Mouse (Mus musculus): ENCODE measurements around the gene Avpr1b. TPM values are rescaled to one million over a fixed set of nuclear protein-coding genes. Genes with fewer than 3 reads are reported as not detected.

The Avpr1b gene
- polyA plus RNA-seq, 2 experiments = not detected

GRCm38 (mm10) chr1:131616546-131617220, 17.6 kb downstream of the Avpr1b start:
- ATAC-seq (ENCODE audit: low FRiP score, low read depth) = no peak
- WGBS = 68% methylated on average over 5 of the region's 5 CpGs

GRCm38 (mm10) chr1:131618576-131618975, 19.5 kb downstream of the Avpr1b start:
- no peak for ATAC-seq (ENCODE audit: low FRiP score, low read depth)
- no peak for TF ChIP-seq POLR2A (IDR thresholded peaks at IDR 0.05; ENCODE audit: borderline replicate concordance, extremely low read depth, insufficient read depth, insufficient read length)

More at GRCm38 (mm10) chr1:131616546-131617220, 17.6 kb downstream of the Avpr1b start:
- Histone ChIP-seq H3K4me3 (replicated peaks; ENCODE audit: low read length) (no peak overlapping the region), H3K9ac (ENCODE audit: low read depth, low read length, severe bottlenecking) (no peak overlapping the region), H3K4me2 (replicated peaks; ENCODE audit: low read depth, low read length, severe bottlenecking) (no peak overlapping the region), H3K27me3 (ENCODE audit: control insufficient read depth, insufficient read depth, low read length) (no peaks in the 10 kb centered on the region), H3K9me3 (ENCODE audit: control insufficient read depth, low read length) (no peaks in the 10 kb centered on the region), H3K27ac (replicated peaks; ENCODE audit: low read depth, low read length) (no peak overlapping the region), H3K4me1 (ENCODE audit: control insufficient read depth, insufficient read depth, low read length) (no peaks in the 10 kb centered on the region), H3K36me3 (ENCODE audit: control insufficient read depth, insufficient read depth, low read length) (no peaks in the 10 kb centered on the region)
- no peak for DNase-seq (ENCODE audit: low spot score)
- no peak for TF ChIP-seq POLR2A (IDR thresholded peaks at IDR 0.05; ENCODE audit: borderline replicate concordance, extremely low read depth, insufficient read depth, insufficient read length)

GRCm38 (mm10) chr1:131619348-131619747, 20.3 kb downstream of the Avpr1b start:
- H3K9me3 ChIP-seq (ENCODE audit: control insufficient read depth, low read length) = no peaks in the 10 kb centered on the region
- no peaks in the 10 kb centered on the region for H3K27me3 ChIP-seq (ENCODE audit: control insufficient read depth, insufficient read depth, low read length)
- H3K4me3 ChIP-seq (replicated peaks; ENCODE audit: low read length) = no peak overlapping the region
- 86% methylated on average over 7 of the region's 7 CpGs for WGBS
- TF ChIP-seq POLR2A (IDR thresholded peaks at IDR 0.05; ENCODE audit: borderline replicate concordance, extremely low read depth, insufficient read depth, insufficient read length) = no peak
- DNase-seq (ENCODE audit: low spot score) = no peak
- no peak overlapping the region for H3K4me2 ChIP-seq (replicated peaks; ENCODE audit: low read depth, low read length, severe bottlenecking)
- no peaks in the 10 kb centered on the region for H3K36me3 ChIP-seq (ENCODE audit: control insufficient read depth, insufficient read depth, low read length)
- no peaks in the 10 kb centered on the region for H3K4me1 ChIP-seq (ENCODE audit: control insufficient read depth, insufficient read depth, low read length)
- ATAC-seq (ENCODE audit: low FRiP score, low read depth) = no peak
- H3K27ac ChIP-seq (replicated peaks; ENCODE audit: low read depth, low read length) = no peak overlapping the region
- H3K9ac ChIP-seq (ENCODE audit: low read depth, low read length, severe bottlenecking) = no peak overlapping the region

More at GRCm38 (mm10) chr1:131618576-131618975, 19.5 kb downstream of the Avpr1b start:
- Histone ChIP-seq H3K4me3 (replicated peaks; ENCODE audit: low read length) (no peak overlapping the region), H3K36me3 (ENCODE audit: control insufficient read depth, insufficient read depth, low read length) (no peaks in the 10 kb centered on the region), H3K4me2 (replicated peaks; ENCODE audit: low read depth, low read length, severe bottlenecking) (no peak overlapping the region), H3K27ac (replicated peaks; ENCODE audit: low read depth, low read length) (no peak overlapping the region), H3K27me3 (ENCODE audit: control insufficient read depth, insufficient read depth, low read length) (no peaks in the 10 kb centered on the region), H3K9ac (ENCODE audit: low read depth, low read length, severe bottlenecking) (no peak overlapping the region), H3K9me3 (ENCODE audit: control insufficient read depth, low read length) (no peaks in the 10 kb centered on the region), H3K4me1 (ENCODE audit: control insufficient read depth, insufficient read depth, low read length) (no peaks in the 10 kb centered on the region)
- WGBS = 89% methylated on average over 1 of the region's 1 CpGs
- no peak for DNase-seq (ENCODE audit: low spot score)

GRCm38 (mm10) chr1:131623644-131624043, 24.6 kb downstream of the Avpr1b start:
- H3K4me2 ChIP-seq (replicated peaks; ENCODE audit: low read depth, low read length, severe bottlenecking) = no peak overlapping the region
- H3K9ac ChIP-seq (ENCODE audit: low read depth, low read length, severe bottlenecking) = no peak overlapping the region
- TF ChIP-seq POLR2A (IDR thresholded peaks at IDR 0.05; ENCODE audit: borderline replicate concordance, extremely low read depth, insufficient read depth, insufficient read length) = no peak
- H3K4me3 ChIP-seq (replicated peaks; ENCODE audit: low read length) = no peak overlapping the region
- H3K9me3 ChIP-seq (ENCODE audit: control insufficient read depth, low read length) = no peaks in the 10 kb centered on the region
- no peaks in the 10 kb centered on the region for H3K4me1 ChIP-seq (ENCODE audit: control insufficient read depth, insufficient read depth, low read length)
- no peak for DNase-seq (ENCODE audit: low spot score)
- WGBS = 58% methylated on average over 3 of the region's 3 CpGs
- ATAC-seq (ENCODE audit: low FRiP score, low read depth) = no peak
- no peaks in the 10 kb centered on the region for H3K27me3 ChIP-seq (ENCODE audit: control insufficient read depth, insufficient read depth, low read length)
- H3K36me3 ChIP-seq (ENCODE audit: control insufficient read depth, insufficient read depth, low read length) = no peaks in the 10 kb centered on the region
- H3K27ac ChIP-seq (replicated peaks; ENCODE audit: low read depth, low read length) = no peak overlapping the region

- no peak for TF ChIP-seq POLR2A (IDR thresholded peaks at IDR 0.05; ENCODE audit: borderline replicate concordance, extremely low read depth, insufficient read depth, insufficient read length)
- Histone ChIP-seq H3K4me3 (replicated peaks; ENCODE audit: low read length) (no peak overlapping the region), H3K4me2 (replicated peaks; ENCODE audit: low read depth, low read length, severe bottlenecking) (no peak overlapping the region), H3K9me3 (ENCODE audit: control insufficient read depth, low read length) (no peaks in the 10 kb centered on the region), H3K4me1 (ENCODE audit: control insufficient read depth, insufficient read depth, low read length) (no peaks in the 10 kb centered on the region), H3K36me3 (ENCODE audit: control insufficient read depth, insufficient read depth, low read length) (no peaks in the 10 kb centered on the region), H3K27ac (replicated peaks; ENCODE audit: low read depth, low read length) (no peak overlapping the region), H3K9ac (ENCODE audit: low read depth, low read length, severe bottlenecking) (no peak overlapping the region), H3K27me3 (ENCODE audit: control insufficient read depth, insufficient read depth, low read length) (no peaks in the 10 kb centered on the region)
- WGBS = 53% methylated on average over 3 of the region's 3 CpGs
- DNase-seq (ENCODE audit: low spot score) = no peak
- no peak for ATAC-seq (ENCODE audit: low FRiP score, low read depth)
Observed at GRCm38 (mm10) chr1:131624175-131624835, 25.3 kb downstream of the Avpr1b start.
